Mouse (Mus musculus): ENCODE results near the gene Tm7sf2.
"Not testable (repeated sequence)": the region's sequence is repeated elsewhere in the genome, so short reads cannot be mapped to it uniquely, and the experiment has no call there.

Gene Tm7sf2

DNA sequence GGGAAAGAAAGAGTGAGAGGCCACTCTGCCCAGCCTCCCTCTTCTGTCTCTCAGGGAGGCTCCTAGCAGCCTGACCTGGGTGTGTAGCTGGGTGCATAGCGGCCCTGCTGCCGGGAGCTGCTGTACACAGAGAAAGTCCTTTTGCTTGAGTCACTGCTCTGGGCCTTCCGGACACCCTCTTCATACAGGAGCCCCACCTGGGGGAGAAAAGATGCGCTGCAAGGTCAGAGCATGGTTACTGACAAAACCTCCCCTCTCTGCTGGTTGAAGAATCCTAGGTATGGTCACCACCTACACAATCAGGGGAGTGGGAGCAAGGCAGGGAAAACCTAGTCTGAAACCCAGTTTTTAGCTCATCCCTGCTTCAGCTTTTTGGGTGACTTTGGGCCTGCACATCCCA, 778 bp upstream of the Tm7sf2 start:
- no peak for DNase-seq

DNA sequence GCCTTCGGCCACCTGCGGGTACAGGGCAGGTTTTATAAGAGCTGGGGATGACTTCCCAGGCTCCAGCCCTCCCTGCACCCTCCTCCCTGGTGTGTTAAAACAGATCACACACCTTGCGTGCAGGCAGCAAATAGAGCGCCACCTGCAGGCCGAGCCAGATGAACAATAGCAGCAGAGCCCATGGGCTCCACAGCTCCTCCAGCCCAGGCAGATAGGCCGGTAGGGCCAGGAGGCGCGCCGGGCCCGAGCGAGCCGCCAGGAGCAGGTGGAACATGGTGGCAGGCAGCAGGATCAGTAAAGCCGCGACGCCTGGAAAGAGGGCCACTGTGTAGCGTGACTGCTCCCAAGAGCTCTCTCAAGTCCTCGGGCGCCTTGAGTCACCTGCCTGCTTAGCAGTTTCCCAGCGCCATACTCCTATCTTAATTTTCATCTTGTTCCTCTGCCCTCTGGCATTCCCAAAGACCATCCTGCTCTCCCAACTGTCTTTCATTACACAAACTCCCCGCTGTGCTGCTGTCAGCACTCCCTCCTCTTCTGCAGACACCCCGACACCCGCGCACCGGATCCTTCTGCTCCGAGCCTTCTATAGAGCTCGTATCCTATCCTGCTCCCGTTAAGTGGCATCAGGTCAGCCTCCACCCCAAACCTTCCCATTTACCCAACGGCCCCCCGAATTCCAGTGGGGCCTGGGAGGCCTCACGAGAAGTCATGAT, 1.0 kb downstream of the Tm7sf2 start:
- DNase-seq, result peak; percentile 84

- DNase-seq, result no peak
Observed at GRCm38 (mm10) chr19:6066571-6066970, 1.6 kb downstream of the Tm7sf2 start.

- no peak for DNase-seq
Observed at GRCm38 (mm10) chr19:6063081-6063480, 5.1 kb downstream of the Tm7sf2 start.

GRCm38 (mm10) chr19:6062418-6062817, 5.8 kb downstream of the Tm7sf2 start:
- DNase-seq, result no peak

DNA sequence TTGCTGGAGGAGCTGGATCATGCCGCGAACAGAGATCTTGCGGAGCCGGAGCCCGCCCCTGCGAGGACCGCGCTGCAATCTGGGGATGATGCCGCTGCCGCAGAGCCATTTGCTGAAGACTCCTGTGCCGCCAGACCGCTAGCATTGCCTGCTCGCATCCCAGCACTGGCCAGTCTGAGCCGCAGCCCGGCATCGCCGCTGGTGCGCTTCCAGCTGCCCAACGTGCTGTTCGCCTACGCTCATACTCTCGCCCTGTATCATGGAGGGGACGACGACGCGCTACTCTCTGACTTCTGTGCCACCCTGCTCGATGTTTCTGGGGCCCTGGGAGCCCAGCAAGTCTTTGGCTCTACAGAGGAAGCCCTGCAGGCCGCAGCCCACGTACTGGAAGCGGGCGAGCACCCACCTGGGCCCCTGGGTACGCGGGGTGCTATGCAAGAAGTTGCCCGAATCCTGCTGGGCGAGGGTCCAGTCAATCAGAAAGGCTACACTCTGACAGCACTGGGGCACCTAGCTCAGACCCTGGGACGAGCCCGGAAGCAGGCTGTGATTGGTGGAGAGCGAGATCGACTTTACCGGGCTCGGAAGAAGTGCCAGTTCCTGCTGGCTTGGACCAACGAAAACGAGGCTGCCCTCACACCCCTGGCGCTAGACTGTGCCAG, 6.4 kb downstream of the Tm7sf2 start:
- peak; percentile 33 for DNase-seq

- peak; percentile 95 for DNase-seq
Observed at GRCm38 (mm10) chr19:6061021-6061533, 7.1 kb downstream of the Tm7sf2 start, which contains the start of gene Znhit2. Znhit2 (plus strand) TSS chr19:6061192.

DNA sequence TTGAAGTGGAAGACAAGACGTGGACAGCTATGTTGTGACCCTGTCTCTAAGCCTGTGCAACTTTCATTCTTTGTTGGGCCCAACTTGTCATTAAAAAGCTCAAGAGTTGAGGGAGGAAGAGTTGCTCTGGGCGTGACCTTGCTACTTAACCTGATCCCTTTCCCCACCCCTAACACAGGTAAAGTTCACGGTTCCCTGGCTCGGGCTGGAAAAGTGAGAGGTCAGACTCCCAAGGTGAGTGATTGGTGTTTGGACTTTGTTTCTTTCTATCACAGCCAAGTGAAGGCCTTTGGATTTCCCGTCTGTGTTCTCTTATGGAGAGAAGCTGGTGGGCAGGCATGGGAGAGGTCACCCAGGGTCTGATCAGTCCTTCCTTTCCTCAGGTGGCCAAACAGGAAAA, 9.2 kb downstream of the Tm7sf2 start:
- DNase-seq, result no peak

GRCm38 (mm10) chr19:6058513-6058912, 9.7 kb downstream of the Tm7sf2 start:
- DNase-seq, result no peak

DNA sequence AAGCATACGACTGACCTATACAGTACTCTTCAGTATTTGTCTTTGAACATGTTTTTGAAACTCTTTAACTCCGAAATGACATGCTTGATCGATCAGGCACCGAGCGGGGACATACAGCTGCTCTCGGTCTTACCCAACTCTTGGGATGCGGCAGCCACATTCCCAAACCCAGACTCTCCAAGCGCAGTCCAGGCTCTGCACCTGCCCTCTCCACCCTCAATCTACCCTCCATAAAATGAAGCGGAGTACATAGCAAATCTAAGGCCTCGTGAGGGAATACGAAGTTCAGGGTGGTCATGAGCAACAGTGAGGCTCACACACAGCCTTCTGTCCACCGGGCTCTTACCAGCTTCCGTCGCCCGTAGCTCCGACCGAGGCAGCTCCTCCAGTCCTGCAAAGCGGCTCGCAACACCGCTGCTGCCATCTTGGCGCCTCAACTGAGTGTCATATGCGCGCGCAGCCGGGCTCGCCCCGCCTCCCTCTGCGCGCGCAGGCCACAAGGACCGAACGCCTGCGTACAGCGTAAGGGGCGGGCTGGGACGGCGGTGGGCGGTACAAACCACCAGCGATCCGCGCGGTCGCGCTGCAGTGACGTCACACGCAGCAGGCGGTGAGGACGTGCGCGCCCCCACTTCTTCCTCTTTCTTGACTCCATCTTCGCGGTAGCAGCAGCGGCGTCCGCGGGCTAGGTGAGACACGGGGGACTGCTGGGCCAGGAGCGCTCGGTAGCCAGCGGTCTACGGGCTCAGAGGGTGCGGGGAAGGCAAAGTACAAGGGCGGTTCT, 10.7 kb downstream of the Tm7sf2 start, which contains the start of the genes Mrpl49 and Fau:
Gene Mrpl49, minus strand, starts transcription at position 473 of the 784 bp plus-strand sequence.
Gene Fau, plus strand, starts transcription at position 532 of the 784 bp plus-strand sequence.
- peak; percentile 99 for DNase-seq

DNA sequence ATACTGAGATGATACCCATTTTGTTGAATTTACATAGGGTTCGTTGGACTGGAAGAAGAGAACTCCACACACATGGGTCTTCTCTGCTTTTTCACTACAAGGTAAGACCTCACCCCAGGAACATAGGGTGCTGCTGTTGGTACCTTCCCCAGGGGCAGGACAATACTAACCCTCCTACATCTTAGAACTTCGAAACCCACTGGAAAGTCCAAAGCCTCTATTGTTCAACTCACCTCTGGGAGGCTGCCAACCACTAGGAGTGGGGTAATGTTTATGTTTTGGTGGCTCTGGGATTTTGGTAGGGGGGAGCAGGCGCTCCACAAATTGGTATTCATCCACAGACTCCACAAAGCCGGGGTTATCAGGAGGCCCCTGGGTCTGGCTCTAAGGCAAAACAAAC, 11.5 kb downstream of the Tm7sf2 start:
- DNase-seq, result no peak

DNA sequence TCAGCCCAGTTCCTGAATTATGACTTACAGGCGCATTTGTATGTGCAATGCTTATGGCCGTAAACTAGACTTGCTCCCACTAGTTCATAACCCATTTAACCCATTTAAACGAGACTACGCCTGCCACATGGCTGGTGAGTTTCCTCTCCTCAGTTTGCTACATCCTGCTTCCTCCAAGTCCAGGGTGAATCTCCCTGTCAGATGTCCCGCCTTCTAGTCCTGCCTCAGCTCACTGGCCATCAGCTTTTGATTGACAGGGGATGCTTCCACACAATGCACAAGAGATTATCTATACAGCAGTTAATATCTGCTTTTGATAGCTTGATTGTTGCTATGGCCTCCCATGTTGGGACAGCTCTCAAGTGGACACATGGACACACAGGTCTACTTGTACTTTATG, 13.9 kb downstream of the Tm7sf2 start:
- DNase-seq, result no peak

DNA sequence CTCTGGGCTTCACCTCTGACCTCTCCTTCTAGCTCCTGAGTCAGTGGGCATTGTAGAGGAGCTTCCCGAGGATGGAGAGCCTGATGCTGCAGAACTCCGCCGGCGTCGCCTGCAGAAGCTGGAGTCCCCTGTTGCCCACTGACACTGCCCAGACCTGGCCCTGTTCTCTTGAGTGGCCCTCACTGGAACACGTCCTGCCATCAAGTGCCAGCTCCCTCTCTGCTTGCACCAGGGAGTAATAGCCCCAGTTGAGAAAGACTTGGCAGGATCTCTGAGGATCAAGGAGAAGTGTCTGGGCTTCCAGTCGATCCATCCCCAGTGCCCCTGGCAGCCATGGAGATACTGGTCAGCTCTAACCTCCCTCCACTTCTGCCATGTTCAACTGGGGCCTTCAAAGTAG, 15.7 kb downstream of the Tm7sf2 start:
- DNase-seq, result no peak

GRCm38 (mm10) chr19:6048681-6049410, 19.3 kb downstream of the Tm7sf2 start:
- no peak for DNase-seq

DNA sequence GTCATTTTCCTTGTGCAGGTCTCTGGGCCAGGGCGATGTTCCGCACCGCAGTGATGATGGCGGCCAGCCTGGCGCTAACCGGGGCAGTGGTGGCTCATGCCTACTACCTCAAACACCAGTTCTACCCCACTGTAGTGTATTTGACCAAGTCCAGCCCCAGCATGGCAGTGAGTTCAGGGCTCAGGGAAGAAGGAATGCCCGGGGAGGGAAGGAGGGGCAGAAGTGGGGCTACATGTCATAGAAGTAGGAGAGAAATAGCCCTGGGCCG, 20.3 kb downstream of the Tm7sf2 start:
- DNase-seq, result no peak

DNA sequence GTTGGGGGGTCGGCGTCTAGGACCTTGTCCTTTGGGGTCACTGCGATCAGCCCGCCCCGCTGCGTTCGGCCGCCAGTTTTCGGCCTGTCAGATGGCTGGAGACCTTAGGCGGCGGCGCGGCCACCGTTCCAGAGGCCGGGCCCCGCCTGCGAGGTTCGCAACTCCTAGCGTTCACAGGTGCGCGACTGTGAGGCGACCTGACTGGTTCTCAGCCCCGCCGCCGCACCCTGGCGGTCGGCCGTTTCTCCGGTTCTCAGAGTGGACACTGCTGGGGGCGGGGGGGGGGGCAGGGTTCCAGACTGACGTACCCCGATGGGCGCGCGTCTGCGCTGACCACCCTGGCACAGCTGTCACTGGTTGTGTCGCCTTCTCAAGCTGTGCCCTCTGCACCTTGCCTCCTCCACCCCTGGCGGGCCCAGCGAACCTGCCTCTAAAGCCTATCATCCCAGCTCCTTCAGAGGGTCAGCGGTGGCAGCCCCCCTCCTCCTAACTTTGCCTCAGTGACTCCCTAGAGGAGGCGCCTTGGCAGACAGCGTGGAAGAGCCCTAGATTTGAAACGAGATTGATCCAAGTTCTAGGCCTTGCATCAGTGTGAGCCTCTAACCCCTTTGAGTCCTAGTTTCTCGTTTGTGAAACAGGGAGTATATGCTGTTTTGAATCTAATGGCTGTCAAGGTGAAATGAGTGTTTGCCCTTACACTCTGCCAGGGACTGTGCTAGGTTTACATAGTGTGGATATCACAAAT, 20.8 kb downstream of the Tm7sf2 start:
- no peak for DNase-seq

- DNase-seq, result peak; percentile 88
Observed at GRCm38 (mm10) chr19:6046294-6047153, 21.6 kb downstream of the Tm7sf2 start, which contains the start of gene Syvn1. Syvn1 (plus strand) TSS chr19:6046576.

- no peak for DNase-seq
Observed at GRCm38 (mm10) chr19:6045366-6046293, 22.5 kb downstream of the Tm7sf2 start.

- not testable (repeated sequence) for DNase-seq
Observed at GRCm38 (mm10) chr19:6044102-6044501, 24.1 kb downstream of the Tm7sf2 start.

DNA sequence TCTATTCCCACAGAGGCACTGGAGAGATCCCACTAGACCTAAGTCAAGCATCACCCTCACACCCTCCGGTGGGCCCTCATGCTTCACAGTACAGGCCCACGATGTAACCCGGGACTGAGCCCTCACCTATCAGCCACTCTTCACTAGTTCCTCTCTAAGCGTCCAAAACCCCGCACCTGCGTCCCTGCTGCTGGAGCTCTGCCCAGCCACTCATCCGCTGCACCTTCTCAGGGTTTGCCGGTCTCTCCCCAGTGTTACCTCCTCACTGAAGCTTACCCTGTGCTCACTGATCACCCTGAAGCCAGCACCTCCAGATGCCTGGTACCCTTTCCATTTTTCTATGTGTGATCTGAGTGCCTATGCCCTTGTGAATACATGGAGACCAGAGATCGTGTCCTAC, 25.9 kb downstream of the Tm7sf2 start:
- DNase-seq, result no peak

Measured in lung, postnatal 14 days (tissue).